Mouse (Mus musculus) spleen, adult 2 months (tissue): ENCODE measurements around the gene Map3k9. TPM values are rescaled to one million over a fixed set of nuclear protein-coding genes. Genes with fewer than 3 reads are reported as not detected.
A peak's percentile ranks its signal among the peaks of the same experiment; 100 is the strongest.

Source experiments
- DNase-seq, 2 experiments: peaks; one replicate each; pipeline versions ENCODE4 v3.0.0 to v3.0.0-alpha.2; 2012 to 2021; ENCODE audit warnings: low spot score in 2 of 2, low read depth in 1 of 2
- H3K27ac ChIP-seq: fragments of 200-500 bp; 2 replicates; pipeline ENCODE4 v1.5.1; 2012; ENCODE audit warnings: low read length, inconsistent platforms; ENCODE audit not compliant: insufficient read depth
- H3K27me3 ChIP-seq: fragments of 200-500 bp; 2 replicates; pipeline ENCODE4 v1.6.1; 2012; ENCODE audit warnings: mild to moderate bottlenecking, moderate library complexity, low read length, inconsistent platforms; ENCODE audit not compliant: control insufficient read depth, insufficient read depth
- H3K36me3 ChIP-seq: fragments of 200-500 bp; 2 replicates; pipeline ENCODE4 v1.6.1; 2012; ENCODE audit warnings: mild to moderate bottlenecking, low read length, inconsistent platforms; ENCODE audit not compliant: control insufficient read depth, insufficient read depth
- H3K4me1 ChIP-seq: fragments of 200-500 bp; 2 replicates; pipeline ENCODE4 v1.6.1; 2011; ENCODE audit warnings: inconsistent platforms; ENCODE audit not compliant: control insufficient read depth, insufficient read depth, insufficient read length
- H3K4me3 ChIP-seq: fragments of 200-500 bp; 2 replicates; pipeline ENCODE4 v1.5.1; 2011; ENCODE audit warnings: mild to moderate bottlenecking, inconsistent platforms; ENCODE audit not compliant: insufficient read depth, insufficient read length; ENCODE audit errors: extremely low read depth
- CTCF ChIP-seq: fragments of 200-500 bp; IDR thresholded peaks from 2 replicates; pipeline ENCODE4 v1.5.1; 2011; ENCODE audit warnings: mild to moderate bottlenecking, inconsistent platforms; ENCODE audit not compliant: insufficient read depth, insufficient read length, insufficient replicate concordance; ENCODE audit errors: extremely low read depth
- POLR2A ChIP-seq: fragments of 200-500 bp; IDR thresholded peaks from 2 replicates; pipeline ENCODE4 v1.6.1; 2011; ENCODE audit warnings: low read depth, low read length, inconsistent platforms
- WGBS: fragments of 180-500 bp; shearing (Covaris S2); methylation state at CpG from one replicate; pipeline ENCODE4 v1.1.7; 2018; 5-methylcytosine and 5-hydroxymethylcytosine counted together
- polyA plus RNA-seq: library from polyadenylated mRNA; depleted of rRNA; stranded (reverse); fragments of >200 nt; gene quantifications from 2 replicates; pipeline ENCODE4 v1.2.3, GENCODE M21; 2012; rRNA removed

The Map3k9 gene
- polyA plus RNA-seq: 2.9 and 3.5 TPM in 2 replicates

DNA sequence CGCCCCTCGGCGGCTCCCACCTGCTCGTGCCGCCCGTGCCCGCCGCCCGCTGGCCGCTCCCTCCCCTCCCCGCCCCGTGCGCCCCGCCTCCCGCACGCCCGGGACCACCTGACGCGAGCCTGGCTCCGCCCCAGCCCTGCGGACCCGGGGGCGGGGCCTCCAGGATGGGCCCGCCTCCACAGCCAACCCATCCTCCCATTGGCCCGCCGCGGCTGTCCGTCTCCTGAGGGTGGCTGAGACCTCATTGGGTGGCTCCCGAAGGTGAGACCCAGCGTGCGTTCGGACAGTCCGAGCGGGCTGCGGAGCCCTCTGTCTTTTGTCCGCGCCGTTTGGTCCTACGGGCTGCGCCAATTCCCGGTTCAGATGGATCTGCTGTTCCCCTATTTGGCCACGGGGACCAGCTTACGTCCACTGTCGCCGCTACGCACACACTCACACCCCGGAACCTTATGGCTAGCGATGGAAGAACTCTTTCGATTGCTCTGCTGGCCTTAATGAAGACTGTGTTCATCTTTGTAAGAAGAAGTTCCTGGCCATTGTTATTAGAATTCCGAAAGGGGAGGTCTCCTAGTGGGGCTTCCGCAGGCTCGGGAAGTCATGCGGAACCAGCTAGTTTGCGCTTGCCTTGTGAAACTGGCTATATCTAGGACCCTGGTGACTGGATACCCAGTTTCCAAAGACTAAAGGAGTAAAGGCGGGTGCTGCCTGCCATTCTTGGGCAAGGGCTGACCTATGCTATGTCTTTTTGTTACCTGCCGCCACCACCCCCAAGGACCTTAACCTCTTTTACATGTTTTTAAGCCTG is at the start of gene Map3k9:
Gene Map3k9 (minus strand): TSS at position 71 of the 805 bp plus-strand sequence.
- Histone ChIP-seq H3K27ac (peak within 1 kb of the TSS; percentile 80), H3K36me3 (no peaks in the 10 kb centered on the region), H3K27me3 (peaks cover 4% of the 10 kb centered on the region), H3K4me3 (peak within 1 kb of the TSS; percentile 84), H3K4me1 (peaks cover 9% of the 10 kb centered on the region)
- 2% methylated on average over 48 of the region's 56 CpGs for WGBS
- peak; percentile 79 to 92 for DNase-seq
- TF ChIP-seq POLR2A (peak; percentile 63), CTCF (no peak)

DNA sequence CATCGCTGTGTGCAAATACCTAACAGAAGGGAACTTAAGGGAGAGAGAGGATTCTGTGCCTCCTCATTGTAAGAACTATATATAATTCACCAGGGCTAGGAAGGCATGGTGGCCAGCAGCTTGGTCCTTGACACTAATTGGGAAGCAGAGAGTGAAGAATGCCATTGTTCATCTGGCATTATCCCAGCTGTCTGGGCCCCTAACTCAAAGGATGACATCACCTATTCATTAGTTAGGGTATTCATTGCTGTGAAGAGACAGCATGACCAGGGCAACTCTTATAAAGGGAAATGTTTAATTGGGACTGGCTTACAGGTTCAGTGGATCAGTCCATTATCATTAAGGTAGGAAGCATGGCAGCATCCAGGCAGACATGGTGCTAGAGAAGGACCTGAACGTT is 47.4 kb upstream of the Map3k9 start:
- Histone ChIP-seq H3K4me1 (no peaks in the 10 kb centered on the region; the same call in 1 of the 2 replicates), H3K4me3 (no peak overlapping the region), H3K36me3 (no peaks in the 10 kb centered on the region), H3K27ac (no peak overlapping the region), H3K27me3 (no peaks in the 10 kb centered on the region)
- TF ChIP-seq POLR2A (no peak), CTCF (no peak)
- WGBS: 80% methylated on average over 2 of the region's 2 CpGs
- DNase-seq: no peak

DNA sequence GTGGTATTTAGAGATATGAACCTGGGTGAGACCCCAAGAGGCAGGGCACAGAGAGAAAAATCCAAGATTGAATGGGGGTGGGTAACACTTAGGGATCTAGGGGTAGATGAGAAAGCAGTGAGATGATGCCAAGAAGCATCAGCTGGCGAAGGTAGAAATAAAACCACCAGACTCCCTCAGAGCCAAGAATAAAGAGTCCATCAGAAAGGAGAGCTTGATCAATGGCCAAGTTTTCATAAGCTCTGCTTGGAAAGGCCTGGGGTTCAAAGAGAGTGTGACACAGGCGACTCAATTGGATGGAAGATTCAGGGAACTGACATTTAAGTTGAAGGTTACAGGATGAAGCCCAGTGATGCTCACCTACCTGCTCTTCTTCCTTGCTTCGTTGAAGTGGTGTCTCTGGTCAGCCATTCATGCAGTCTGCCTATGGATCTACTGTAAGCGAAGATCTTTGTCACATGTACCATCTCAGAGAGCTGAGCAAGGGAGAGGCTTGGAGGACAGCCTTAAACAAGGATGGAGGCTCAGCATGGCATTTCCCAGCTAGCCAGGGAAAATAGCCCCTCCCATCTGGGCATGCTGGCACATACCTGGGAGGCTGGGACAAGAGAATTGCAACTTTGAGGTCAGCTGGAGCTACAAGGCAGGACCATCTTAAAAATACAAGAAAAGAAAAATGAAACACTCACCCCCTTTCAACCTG is 42.0 kb upstream of the Map3k9 start:
- H3K27ac ChIP-seq: no peak overlapping the region
- DNase-seq: no peak
- no peaks in the 10 kb centered on the region for H3K27me3 ChIP-seq
- no peak overlapping the region for H3K4me3 ChIP-seq
- H3K36me3 ChIP-seq: no peaks in the 10 kb centered on the region
- TF ChIP-seq POLR2A (no peak), CTCF (no peak)
- WGBS: 83% methylated on average over 4 of the region's 4 CpGs
- no peaks in the 10 kb centered on the region; the same call in 1 of the 2 replicates for H3K4me1 ChIP-seq

DNA sequence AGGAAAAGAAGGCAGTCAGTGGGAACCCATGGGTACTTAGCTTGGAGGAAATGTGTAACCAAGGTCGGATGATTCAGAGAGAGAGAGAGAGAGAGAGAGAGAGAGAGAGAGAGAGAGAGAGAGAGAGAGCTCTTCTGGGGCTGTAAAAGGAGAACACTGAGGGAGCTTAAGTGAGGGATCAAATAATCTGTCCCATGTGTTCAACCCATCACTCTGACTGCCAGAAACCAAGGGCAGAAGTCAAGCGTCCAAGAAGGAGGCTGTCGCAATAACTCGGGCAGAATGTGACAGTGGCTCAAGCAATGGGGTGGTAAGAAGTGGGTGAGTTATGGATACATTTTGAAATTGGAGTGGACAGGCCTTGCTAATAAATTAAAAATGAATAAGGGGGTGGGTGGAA is 41.2 kb upstream of the Map3k9 start:
- 77% methylated on average over 4 of the region's 4 CpGs for WGBS
- H3K36me3 ChIP-seq: no peaks in the 10 kb centered on the region
- no peaks in the 10 kb centered on the region; the same call in 1 of the 2 replicates for H3K4me1 ChIP-seq
- DNase-seq: no peak
- no peak overlapping the region for H3K27ac ChIP-seq
- no peak for TF ChIP-seq CTCF
- TF ChIP-seq POLR2A: no peak
- H3K4me3 ChIP-seq: no peak overlapping the region
- H3K27me3 ChIP-seq: no peaks in the 10 kb centered on the region

DNA sequence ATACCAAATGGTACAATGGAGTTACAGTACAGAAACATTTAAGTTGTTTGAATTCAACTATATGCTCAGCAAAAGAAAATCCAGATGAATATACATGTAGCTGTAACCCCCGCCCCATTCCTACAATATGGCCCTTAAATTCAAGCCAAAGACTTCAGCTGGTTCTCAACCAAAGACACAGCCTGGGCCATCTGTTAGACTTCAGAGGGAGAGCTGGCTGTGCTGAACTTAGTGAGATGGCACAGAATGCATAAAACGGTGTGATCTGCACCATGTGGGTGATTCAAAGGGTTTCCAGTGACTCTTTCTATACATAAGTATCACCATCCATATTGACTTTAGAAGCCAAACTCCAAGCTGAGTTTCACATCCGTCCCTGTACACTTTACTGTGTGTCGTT is 39.7 kb upstream of the Map3k9 start:
- no peak for DNase-seq
- Histone ChIP-seq H3K27me3 (no peaks in the 10 kb centered on the region), H3K27ac (no peak overlapping the region), H3K4me3 (no peak overlapping the region), H3K36me3 (no peaks in the 10 kb centered on the region), H3K4me1 (no peaks in the 10 kb centered on the region; the same call in 1 of the 2 replicates)
- 91% methylated on average over 4 of the region's 4 CpGs for WGBS
- TF ChIP-seq POLR2A (no peak), CTCF (no peak)

DNA sequence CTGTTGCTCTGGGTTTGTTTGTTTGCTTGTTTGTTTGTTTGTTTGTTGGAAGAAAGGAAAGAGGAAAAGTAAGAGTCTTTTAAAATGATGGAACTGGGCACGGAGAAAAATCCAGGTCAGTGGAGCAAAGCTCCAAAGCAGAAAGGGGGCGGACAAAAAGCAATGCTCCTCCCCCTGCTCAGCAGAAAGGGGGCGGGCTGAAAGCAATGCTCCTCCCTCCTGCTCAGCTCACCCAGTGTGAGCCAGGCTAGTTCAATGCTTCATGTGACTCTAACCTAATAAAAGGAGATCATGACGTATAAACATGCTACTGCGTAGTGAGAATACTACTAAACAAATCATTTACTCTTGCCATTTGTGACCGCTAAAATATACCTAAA is 36.1 kb upstream of the Map3k9 start:
- Histone ChIP-seq H3K36me3 (no peaks in the 10 kb centered on the region), H3K27me3 (no peaks in the 10 kb centered on the region), H3K4me1 (no peaks in the 10 kb centered on the region), H3K27ac (no peak overlapping the region), H3K4me3 (no peak overlapping the region)
- no peak for DNase-seq
- TF ChIP-seq CTCF: no peak
- TF ChIP-seq POLR2A: no peak
- WGBS: 77% methylated on average over 6 of the region's 6 CpGs
